ENCODE assay signal across 21 mouse cellular contexts in genomic region chr3:81022266-81022665, GRCm38 (mm10). TPM values are rescaled to one million over a fixed set of nuclear protein-coding genes. Genes with fewer than 3 reads are reported as not detected.
DNase-seq lines count a peak whose midpoint lies in the region; TF ChIP-seq lines count a peak whose summit lies in the region.
"Had no signal": no experiment of that assay in that cellular context is flagged by ENCODE, and none has a peak within 500 bp of the region (broad histone marks: within the 10 kb centered on the region; RNA-seq: fewer than 3 reads in every experiment).

No protein-coding gene starts in this region.

- DNase-seq in ES-CJ7 (ENCODE audit: low read depth, low spot score) (peak; percentile 61), R1 (ENCODE audit: low read depth, low spot score) (peak; percentile 84)
- no peak for DNase-seq in kidney, adult 2 months
- no peak for DNase-seq in frontal cortex, postnatal 25 days (ENCODE audit: low spot score in 2 of 2)
- no peak for DNase-seq in adrenal gland, adult 8-10 months
- DNase-seq: adrenal gland, adult 2 months; adrenal gland, postnatal 14 days; adrenal gland, postnatal 36 days; cerebellum, adult 11-12 months; cerebellum, adult 2 months; cerebellum, adult 9-10 months; cerebellum, postnatal 10 days; cerebellum, postnatal 25 days; forebrain, postnatal 0 days had no signal

- H3K36me3 ChIP-seq in kidney, adult 2 months (ENCODE audit: control insufficient read depth, insufficient read depth, low read length): no peaks in the 10 kb centered on the region
- H3K36me3 ChIP-seq: embryonic facial prominence, embryonic 10.5 days; embryonic facial prominence, embryonic 12.5 days; forebrain, embryonic 15.5 days; G1E had no signal

- H3K27ac ChIP-seq in kidney, adult 2 months (ENCODE audit: insufficient read depth, low read depth, low read length): no peak overlapping the region
- H3K27ac ChIP-seq: embryonic facial prominence, embryonic 10.5 days; embryonic facial prominence, embryonic 12.5 days; forebrain, embryonic 13.5 days; forebrain, embryonic 15.5 days had no signal

- 92% methylated on average over 5 of the region's 5 CpGs for WGBS in kidney, adult 2 months

- H3K27me3 ChIP-seq in kidney, adult 2 months (replicated peaks; ENCODE audit: control insufficient read depth, insufficient read depth, low read length): no peaks in the 10 kb centered on the region; the same call in 1 of the 2 replicates
- H3K27me3 ChIP-seq: embryonic facial prominence, embryonic 12.5 days; forebrain, embryonic 13.5 days; forebrain, embryonic 15.5 days; Patski had no signal

- H3K4me3 ChIP-seq in kidney, adult 2 months (ENCODE audit: insufficient read depth, low read depth, low read length): no peak overlapping the region
- H3K4me3 ChIP-seq: embryonic facial prominence, embryonic 10.5 days; embryonic facial prominence, embryonic 12.5 days; forebrain, embryonic 13.5 days; forebrain, embryonic 15.5 days had no signal

- no peak for TF ChIP-seq CTCF in kidney, adult 2 months (conservative IDR thresholded peaks at IDR 0.05; ENCODE audit: insufficient read depth, insufficient read length, low read depth, low read length)

- TF ChIP-seq POLR2A in kidney, adult 2 months (IDR thresholded peaks at IDR 0.05; ENCODE audit: low read depth, low read length): no peak

- H3K4me1 ChIP-seq in kidney, adult 2 months (ENCODE audit: control insufficient read depth, insufficient read depth, low read length): no peaks in the 10 kb centered on the region; the same call in 1 of the 2 replicates
- H3K4me1 ChIP-seq: forebrain, embryonic 13.5 days had no signal

RNA-seq across cellular contexts. Expression of gene Pdgfc, which starts 13.9 kb away (rescaled TPM):
- 6.8 and 7.3 TPM in 2 replicates for polyA plus RNA-seq in kidney, adult 2 months (2012; rRNA removed)
- total RNA-seq in adrenal gland, adult 8-10 months (2022): 1 to 10 TPM; 6.3 to 9.0 (median 7.5) TPM
- polyA plus RNA-seq: activated CD4-positive, CD25-positive, alpha-beta regulatory T cell, adult 4 months; G1E had no signal

Comparison
In these comparisons a context has a peak if more than half of its experiments do, and no peak if none do; other contexts are left out.
1. DNase-seq: peak in ES-CJ7 (single experiment) and R1 (single experiment); none in kidney, adult 2 months (single experiment), frontal cortex, postnatal 25 days (0 of 2) and adrenal gland, adult 8-10 months (single experiment).